Mouse (Mus musculus) ES-E14 (cell line): ENCODE results near the gene Slx4.
"Not testable (repeated sequence)": the region's sequence is repeated elsewhere in the genome, so short reads cannot be mapped to it uniquely, and the experiment has no call there.

Experiments
- CHD2 ChIP-seq: IDR thresholded peaks from 2 replicates; pipeline ENCODE4 v1.6.1; 2014; ENCODE audit warnings: mild to moderate bottlenecking, low read depth, low read length, inconsistent platforms
- HCFC1 ChIP-seq: IDR thresholded peaks from 2 replicates; pipeline ENCODE4 v1.6.1; 2012; ENCODE audit warnings: low read length, inconsistent platforms, borderline replicate concordance; ENCODE audit not compliant: insufficient read depth
- MAFK ChIP-seq: IDR thresholded peaks from 2 replicates; pipeline ENCODE4 v1.6.1; 2014; ENCODE audit warnings: mild to moderate bottlenecking, low read depth, low read length, inconsistent platforms; ENCODE audit not compliant: insufficient read depth
- ZC3H11A ChIP-seq: IDR thresholded peaks from 2 replicates; pipeline ENCODE4 v1.6.1; 2012; ENCODE audit warnings: low read depth, mild to moderate bottlenecking, inconsistent platforms, low read length, borderline replicate concordance
- ZNF384 ChIP-seq: IDR thresholded peaks from 2 replicates; pipeline ENCODE4 v1.6.1; 2012; ENCODE audit warnings: low read depth, low read length, inconsistent platforms

DNA sequence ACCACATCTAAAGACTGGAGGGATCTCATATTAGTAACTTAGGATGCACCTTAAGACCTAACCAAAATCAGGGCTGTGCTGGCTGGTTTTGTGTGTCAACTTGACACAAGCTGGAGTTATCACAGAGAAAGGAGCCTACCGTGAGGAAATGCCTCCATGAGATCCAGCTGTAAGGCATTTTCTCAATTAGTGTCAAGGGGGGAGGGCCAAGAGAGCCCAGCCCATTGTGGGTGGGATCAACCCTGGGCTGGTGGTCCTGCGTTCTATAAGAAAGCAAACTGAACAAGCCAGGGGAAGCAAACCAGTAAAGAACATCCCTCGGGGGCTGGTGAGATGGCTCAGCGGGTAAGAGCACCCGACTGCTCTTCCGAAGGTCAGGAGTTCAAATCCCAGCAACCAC lies 13.9 kb upstream of the Slx4 start:
- not testable (repeated sequence) for TF ChIP-seq ZNF384, CHD2, HCFC1, ZC3H11A, MAFK
